Mouse (Mus musculus): Measurements from ENCODE around the gene Gm16181.

DNA sequence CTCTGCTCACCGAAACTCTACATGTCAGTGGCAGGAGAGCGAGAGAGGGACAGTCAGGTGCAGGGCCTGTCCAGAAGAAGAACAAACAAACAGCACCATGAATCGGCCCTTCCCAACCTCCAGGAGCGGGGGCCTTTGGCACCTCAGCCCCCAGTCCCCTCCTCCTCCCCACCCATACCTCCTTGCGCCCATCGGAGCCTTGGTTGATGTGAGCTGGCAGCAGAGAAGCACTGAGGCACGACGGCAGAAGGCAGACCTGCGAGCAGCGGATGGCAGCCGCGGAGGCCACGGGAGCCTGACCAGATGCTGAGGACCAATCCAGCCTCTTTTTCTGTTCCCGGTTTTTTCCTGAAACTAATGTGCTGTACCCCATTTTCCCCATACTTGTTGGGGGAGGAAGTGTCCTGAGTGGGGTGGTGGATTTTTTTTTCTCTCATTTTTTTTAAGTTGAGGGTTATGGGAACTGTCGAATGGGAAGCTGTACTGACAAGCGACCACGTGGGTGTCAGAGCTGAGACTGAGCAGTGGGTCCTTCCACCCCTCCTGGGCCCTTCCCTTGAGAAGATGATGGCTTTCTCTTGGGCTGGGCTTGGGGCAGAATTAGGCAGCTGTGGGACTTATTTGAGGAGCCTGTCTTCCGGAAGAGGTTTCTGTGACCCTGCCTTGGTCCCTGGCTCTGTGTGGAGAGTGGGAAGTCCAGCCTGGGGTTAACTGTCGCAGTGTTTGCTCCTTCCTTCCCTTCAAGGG lies 29.0 kb downstream of the Gm16181 start:
- TF ChIP-seq GATA1 (IDR thresholded peaks at IDR 0.05; ENCODE audit: low read length) (no peak), TAL1 (IDR thresholded peaks at IDR 0.05; ENCODE audit: low read length) (no peak)

All from erythroblast, embryonic 14.5 days (primary cell).